Mouse (Mus musculus): ENCODE measurements around the gene Spic. TPM values are rescaled to one million over a fixed set of nuclear protein-coding genes. Genes with fewer than 3 reads are reported as not detected.

Gene Spic
- total RNA-seq, 2 experiments from 2014 or later: 3.4 to 4.8 TPM

DNA sequence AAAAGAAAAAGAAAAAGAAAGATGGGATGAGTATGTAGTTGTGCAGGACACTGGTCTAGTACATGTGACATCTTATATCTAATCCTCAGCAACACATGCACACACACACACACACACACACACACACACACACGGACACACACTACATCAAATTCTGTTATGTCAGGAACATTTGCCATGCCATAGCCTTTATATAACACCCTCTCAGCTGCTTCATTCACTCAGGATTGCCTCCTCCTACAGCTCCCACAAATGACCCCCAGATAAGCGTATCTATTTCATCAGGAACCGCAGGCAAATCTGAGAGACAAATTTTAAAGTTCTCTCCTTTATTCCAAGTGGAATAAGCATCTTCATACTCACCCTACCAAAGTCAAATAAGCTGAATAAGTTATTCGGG lies 25.9 kb downstream of the Spic start:
- no peak for DNase-seq (ENCODE audit: low spot score in 2 of 2)

DNA sequence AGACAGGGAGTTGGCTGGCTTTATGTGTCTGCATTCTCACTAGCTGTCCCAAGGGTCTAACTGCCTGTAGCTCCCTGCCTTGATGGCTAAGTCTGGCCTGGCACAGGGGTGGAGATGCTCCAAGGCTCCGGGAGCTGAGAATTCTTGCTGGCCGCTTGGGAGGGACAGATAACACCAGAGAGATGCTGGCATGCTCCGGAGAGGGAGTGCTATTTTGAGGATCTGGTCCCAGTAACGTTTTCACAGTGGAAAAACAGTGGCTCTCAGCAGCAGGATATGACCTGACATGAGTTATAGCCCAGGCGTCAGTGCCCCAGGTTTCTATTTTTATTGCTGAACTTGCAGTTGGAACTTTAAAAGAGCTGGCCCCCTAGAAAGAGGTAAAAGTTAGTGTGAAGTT lies 39.4 kb downstream of the Spic start:
- DNase-seq (ENCODE audit: low spot score in 2 of 2): no peak

DNA sequence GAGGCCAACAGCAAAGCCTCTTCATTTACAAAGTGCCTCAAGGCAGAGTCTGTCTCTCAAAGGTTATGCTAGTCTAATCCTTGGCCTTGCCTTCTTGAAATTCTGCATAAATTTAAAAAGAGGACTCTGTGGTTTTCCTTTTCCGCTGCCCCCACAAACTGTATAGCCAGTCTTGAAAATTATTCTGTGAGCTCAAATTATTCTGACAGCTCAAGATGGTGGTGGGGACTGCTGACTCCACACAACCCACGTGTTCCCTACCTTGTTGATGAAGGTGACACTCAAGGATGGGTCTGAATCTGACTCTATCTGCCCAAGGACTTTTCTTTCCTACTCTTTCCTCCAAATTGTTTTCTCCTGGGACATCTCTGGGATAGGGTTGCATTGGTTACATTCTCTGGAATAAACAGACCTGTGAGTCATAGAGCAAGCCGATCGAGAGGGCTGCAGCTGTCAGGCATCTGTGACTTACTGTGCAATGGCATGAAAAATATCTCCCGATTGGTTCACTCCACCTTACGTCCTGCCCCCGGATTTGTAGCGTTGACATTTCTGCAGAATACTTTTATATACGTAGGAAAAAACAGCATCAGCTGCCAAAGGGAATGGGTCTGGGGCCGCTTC lies 53.4 kb downstream of the Spic start:
- DNase-seq (ENCODE audit: low spot score in 2 of 2): no peak

DNA sequence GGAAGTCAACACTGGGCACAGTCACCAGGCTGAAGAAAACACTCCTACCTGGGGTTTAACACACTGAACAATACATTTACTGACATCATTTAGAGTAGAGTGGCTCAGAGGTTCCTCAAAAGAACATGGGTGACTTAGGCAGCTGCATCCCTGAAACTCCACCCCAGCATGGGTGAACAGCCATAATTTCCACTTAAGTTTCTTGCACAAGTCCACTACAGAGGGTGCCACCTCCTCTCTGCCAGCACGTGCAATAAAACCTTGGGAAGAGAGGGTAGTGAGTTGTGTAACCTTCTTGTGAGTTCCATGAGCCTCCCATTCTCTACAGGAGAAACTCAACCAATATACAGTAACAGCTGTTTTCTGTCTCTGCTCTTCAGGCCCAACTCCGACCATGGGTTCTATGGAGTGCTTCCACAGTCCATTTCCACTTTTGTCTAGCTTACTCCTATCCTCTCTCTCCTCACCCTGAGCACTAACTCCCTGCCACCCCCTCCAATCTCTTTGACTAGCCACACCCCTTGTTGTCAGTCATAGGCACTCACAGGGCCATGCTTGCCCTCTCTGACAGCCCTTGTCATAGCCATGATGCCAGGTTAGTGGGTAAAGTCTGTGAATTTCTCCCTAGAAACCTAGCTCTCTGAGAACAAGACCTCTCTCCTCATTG lies 54.0 kb downstream of the Spic start:
- DNase-seq (ENCODE audit: low spot score in 2 of 2): no peak

DNA sequence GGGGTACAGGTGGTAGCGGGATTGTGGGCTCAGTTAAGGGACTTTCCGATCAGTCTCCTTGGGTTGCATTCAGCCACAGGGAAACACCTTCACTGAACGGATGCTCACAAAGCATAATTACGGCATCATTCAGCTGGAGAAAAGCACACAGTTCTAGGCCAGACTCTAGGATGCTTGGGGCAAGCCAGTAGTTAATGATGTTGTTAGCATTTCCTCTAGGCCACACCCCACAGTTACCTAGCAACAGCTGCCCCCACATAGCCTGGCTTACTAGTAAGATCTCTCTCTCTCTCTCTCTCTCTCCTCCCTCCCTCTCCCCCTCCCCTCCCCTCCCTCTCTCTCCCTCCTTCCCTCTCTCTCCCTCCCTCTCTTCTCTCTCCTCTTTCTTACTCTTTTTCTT lies 57.8 kb downstream of the Spic start:
- DNase-seq (ENCODE audit: low spot score in 2 of 2): no peak

DNA sequence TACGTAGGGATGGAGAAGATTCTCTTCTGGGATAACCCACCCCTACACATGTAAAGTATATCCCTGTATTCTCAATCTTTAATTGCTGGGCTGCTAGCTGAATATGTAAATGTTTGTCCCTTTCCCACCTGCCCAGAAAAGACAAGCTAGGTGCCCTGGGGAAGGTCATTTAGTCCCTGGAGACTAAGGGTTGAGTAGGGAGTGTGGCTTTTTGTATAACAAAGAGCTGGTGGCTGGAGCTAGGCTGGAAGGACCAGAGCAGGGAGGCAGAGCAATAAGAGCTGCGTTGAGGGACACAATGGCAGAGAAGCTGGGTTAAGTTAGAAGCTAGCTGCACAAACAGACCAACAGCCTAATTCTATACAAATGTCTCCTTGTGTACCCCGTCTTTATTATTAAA lies 58.6 kb downstream of the Spic start:
- no peak for DNase-seq (ENCODE audit: low spot score in 2 of 2)

Other genes starting within 250 kb of the Spic start
- under 1 TPM; 0.54 to 0.62 TPM for gene Sycp3, start 225.4 kb downstream of the Spic start, total RNA-seq (2021)
- 10 to 100 TPM; 69.5 to 74.7 TPM for gene Chpt1, start 180.9 kb downstream of the Spic start, total RNA-seq (2021)
- gene Mybpc1, start 79.9 kb downstream of the Spic start, total RNA-seq (2021): 10 to 100 TPM; 28.9 to 88.8 TPM
- 100 to 1,000 TPM in 1 of 2 experiments, 10 to 100 TPM in 1; 98.2 to 102 TPM for gene Arl1, start 45.8 kb upstream of the Spic start, total RNA-seq (2021)
- 10 to 100 TPM; 28.7 to 30.6 TPM for gene Utp20, start 141.8 kb upstream of the Spic start, total RNA-seq (2021)
- gene Slc5a8, start 201.0 kb upstream of the Spic start, total RNA-seq (2021): 1 to 10 TPM in 1 of 2 experiments, under 1 TPM in 1; 0.17 to 2.2 TPM